Mouse (Mus musculus): ENCODE data around the gene Tlnrd1. TPM values are rescaled to one million over a fixed set of nuclear protein-coding genes. Genes with fewer than 3 reads are reported as not detected.

Gene Tlnrd1
- polyA plus RNA-seq, 1 experiment from 2014 or later = 5.8 TPM

DNA sequence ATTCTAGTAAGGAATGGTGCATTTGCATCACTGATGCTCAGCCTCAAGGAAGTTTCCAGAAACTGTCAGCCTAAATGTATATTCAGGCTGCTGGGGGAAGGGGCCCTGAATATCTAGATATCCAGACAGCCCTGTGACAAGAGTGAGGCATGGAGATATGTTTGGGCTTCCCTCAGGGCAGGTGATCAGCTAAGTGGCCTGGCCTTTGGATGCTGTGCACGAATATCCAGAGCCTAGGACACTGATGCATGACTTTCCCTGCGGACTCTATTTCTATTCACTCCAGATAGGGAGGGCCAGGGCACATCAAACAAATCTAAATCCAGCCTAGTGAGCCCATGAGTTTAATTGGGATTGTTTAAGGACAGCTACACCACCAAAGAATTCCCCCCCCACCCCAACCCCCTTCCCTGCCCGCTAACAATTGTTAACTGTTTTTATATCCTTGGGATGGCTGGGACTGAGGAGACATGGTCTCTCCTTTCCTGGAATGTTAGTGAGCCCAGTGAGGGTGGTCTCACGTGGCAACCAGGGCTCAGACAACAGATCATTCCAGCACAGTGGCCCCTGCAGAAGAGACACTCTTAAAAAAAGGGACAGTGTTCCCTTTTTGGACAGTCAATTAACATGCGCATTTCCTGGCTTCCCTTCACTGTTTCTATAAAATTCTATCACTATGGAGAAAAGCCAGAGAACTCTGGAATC is 14.1 kb downstream of the Tlnrd1 start:
- Histone ChIP-seq H3K4me2 (ENCODE audit: low read depth, low read length) (no peak overlapping the region), H3K4me1 (ENCODE audit: control insufficient read depth, insufficient read depth, low read length) (no peaks in the 10 kb centered on the region), H3K4me3 (ENCODE audit: low read length) (no peak overlapping the region), H3K27ac (ENCODE audit: low read length) (no peak overlapping the region), H3K36me3 (ENCODE audit: control insufficient read depth, insufficient read depth, low read length) (no peaks in the 10 kb centered on the region), H3K9me3 (ENCODE audit: control insufficient read depth, low read length) (no peaks in the 10 kb centered on the region), H3K27me3 (replicated peaks; ENCODE audit: control insufficient read depth, insufficient read depth, low read length) (no peaks in the 10 kb centered on the region), H3K9ac (ENCODE audit: low read depth, low read length) (no peak overlapping the region)
- ATAC-seq = no peak
- WGBS = 38% methylated on average over 5 of the region's 5 CpGs

DNA sequence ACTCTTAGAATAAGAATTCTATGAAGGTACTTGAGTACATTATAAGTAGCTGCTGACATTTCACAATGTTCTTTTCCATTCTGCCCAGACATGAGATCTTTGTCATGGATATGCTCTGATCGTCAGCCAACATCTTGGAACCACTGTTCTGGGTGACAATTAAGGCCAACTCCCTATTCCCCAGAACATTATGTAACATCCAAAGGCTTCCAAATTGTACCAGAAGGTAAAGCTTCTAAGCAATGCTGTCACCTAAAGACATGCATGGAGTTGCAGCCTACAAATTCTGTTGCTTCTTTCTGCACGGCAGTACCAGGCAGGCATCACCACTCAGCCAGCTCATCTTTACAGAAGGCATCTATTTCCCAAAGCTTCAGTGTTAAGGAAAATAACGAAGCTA is 15.9 kb downstream of the Tlnrd1 start:
- Histone ChIP-seq H3K27me3 (replicated peaks; ENCODE audit: control insufficient read depth, insufficient read depth, low read length) (no peaks in the 10 kb centered on the region), H3K4me1 (ENCODE audit: control insufficient read depth, insufficient read depth, low read length) (no peaks in the 10 kb centered on the region), H3K9ac (ENCODE audit: low read depth, low read length) (no peak overlapping the region), H3K4me2 (ENCODE audit: low read depth, low read length) (no peak overlapping the region), H3K36me3 (ENCODE audit: control insufficient read depth, insufficient read depth, low read length) (no peaks in the 10 kb centered on the region), H3K9me3 (ENCODE audit: control insufficient read depth, low read length) (no peaks in the 10 kb centered on the region), H3K4me3 (ENCODE audit: low read length) (no peak overlapping the region), H3K27ac (ENCODE audit: low read length) (no peak overlapping the region)
- WGBS = 90% methylated on average over 3 of the region's 3 CpGs
- no peak for ATAC-seq

DNA sequence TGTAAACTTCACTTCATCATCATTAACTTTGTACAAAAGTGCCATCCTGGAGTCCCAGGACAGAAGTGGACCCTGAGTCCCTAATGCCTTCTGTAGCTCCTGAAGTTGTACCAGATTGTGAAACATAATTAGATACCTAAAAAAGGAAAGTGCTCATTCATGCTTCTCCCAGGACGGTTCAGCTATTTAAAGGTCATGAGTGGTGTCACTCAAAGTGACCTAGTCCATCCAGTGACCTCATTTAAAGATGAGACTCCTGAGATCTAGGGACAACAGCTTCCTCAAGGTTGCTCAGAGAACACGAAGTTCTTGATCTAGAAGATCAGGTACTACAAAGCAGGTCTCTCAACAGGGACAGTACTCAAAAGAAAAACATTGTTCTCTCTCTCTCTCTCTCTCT is 20.6 kb downstream of the Tlnrd1 start:
- Histone ChIP-seq H3K27ac (ENCODE audit: low read length) (no peak overlapping the region), H3K4me3 (ENCODE audit: low read length) (no peak overlapping the region), H3K4me1 (ENCODE audit: control insufficient read depth, insufficient read depth, low read length) (peaks cover 6% of the 10 kb centered on the region; the same call in 1 of the 2 replicates), H3K27me3 (replicated peaks; ENCODE audit: control insufficient read depth, insufficient read depth, low read length) (no peaks in the 10 kb centered on the region), H3K9me3 (ENCODE audit: control insufficient read depth, low read length) (no peaks in the 10 kb centered on the region), H3K9ac (ENCODE audit: low read depth, low read length) (no peak overlapping the region), H3K36me3 (ENCODE audit: control insufficient read depth, insufficient read depth, low read length) (no peaks in the 10 kb centered on the region), H3K4me2 (ENCODE audit: low read depth, low read length) (no peak overlapping the region)
- WGBS = 60% methylated on average over 2 of the region's 2 CpGs
- no peak for ATAC-seq

GRCm38 (mm10) chr7:83859378-83860083 is 24.6 kb downstream of the Tlnrd1 start:
- peak; percentile 76 for ATAC-seq
- Histone ChIP-seq H3K27ac (ENCODE audit: low read length) (0 out of 2 replicates have a peak overlapping the region, but pooled peaks have one; percentile 42), H3K9me3 (ENCODE audit: control insufficient read depth, low read length) (no peaks in the 10 kb centered on the region), H3K4me1 (ENCODE audit: control insufficient read depth, insufficient read depth, low read length) (peaks cover 12% of the 10 kb centered on the region; the same call in 1 of the 2 replicates), H3K27me3 (replicated peaks; ENCODE audit: control insufficient read depth, insufficient read depth, low read length) (no peaks in the 10 kb centered on the region), H3K4me2 (ENCODE audit: low read depth, low read length) (no peak overlapping the region), H3K36me3 (ENCODE audit: control insufficient read depth, insufficient read depth, low read length) (no peaks in the 10 kb centered on the region), H3K9ac (ENCODE audit: low read depth, low read length) (no peak overlapping the region), H3K4me3 (ENCODE audit: low read length) (no peak overlapping the region)
- WGBS = 37% methylated on average over 4 of the region's 4 CpGs

DNA sequence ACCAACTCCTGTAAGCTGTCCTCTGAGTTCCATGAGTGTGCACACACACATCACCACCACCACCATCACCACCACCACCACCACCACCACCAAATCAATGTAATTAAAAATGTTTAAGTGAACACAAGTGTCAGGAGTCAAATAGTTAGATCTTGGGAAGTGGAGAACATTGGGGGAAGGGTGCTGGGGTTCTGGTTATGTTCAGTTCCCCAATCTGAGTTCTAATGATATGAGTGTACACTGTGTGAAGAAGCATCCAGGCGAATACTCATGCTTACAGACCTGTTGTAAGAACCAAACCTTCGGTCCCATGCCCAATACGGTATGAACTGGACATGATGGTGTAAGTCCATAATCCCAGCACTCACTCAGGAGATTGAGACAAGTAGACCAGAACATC is 26.2 kb downstream of the Tlnrd1 start:
- H3K27me3 ChIP-seq (replicated peaks; ENCODE audit: control insufficient read depth, insufficient read depth, low read length) = no peaks in the 10 kb centered on the region
- 91% methylated on average over 3 of the region's 3 CpGs for WGBS
- no peak overlapping the region for H3K9ac ChIP-seq (ENCODE audit: low read depth, low read length)
- H3K27ac ChIP-seq (ENCODE audit: low read length) = no peak overlapping the region
- no peaks in the 10 kb centered on the region for H3K9me3 ChIP-seq (ENCODE audit: control insufficient read depth, low read length)
- H3K4me1 ChIP-seq (ENCODE audit: control insufficient read depth, insufficient read depth, low read length) = peaks cover 14% of the 10 kb centered on the region; the same call in 1 of the 2 replicates
- H3K4me3 ChIP-seq (ENCODE audit: low read length) = no peak overlapping the region
- no peak for ATAC-seq
- no peaks in the 10 kb centered on the region for H3K36me3 ChIP-seq (ENCODE audit: control insufficient read depth, insufficient read depth, low read length)
- no peak overlapping the region for H3K4me2 ChIP-seq (ENCODE audit: low read depth, low read length)

DNA sequence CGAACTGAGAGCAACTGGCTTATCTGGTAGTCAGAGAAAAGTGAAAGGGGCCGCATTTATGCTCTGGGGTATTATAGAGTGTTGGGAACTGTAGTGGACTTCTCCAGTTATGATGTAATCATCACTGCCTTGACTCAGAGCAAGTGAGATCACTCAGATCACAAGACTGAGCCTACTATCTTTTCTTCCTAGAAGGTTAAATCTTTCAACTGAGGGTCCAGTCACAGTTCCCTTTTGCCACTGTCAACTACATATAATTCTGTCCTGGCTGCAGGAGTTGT is 27.0 kb downstream of the Tlnrd1 start:
- Histone ChIP-seq H3K9ac (ENCODE audit: low read depth, low read length) (no peak overlapping the region), H3K9me3 (ENCODE audit: control insufficient read depth, low read length) (no peaks in the 10 kb centered on the region), H3K27me3 (replicated peaks; ENCODE audit: control insufficient read depth, insufficient read depth, low read length) (no peaks in the 10 kb centered on the region), H3K36me3 (ENCODE audit: control insufficient read depth, insufficient read depth, low read length) (no peaks in the 10 kb centered on the region), H3K4me2 (ENCODE audit: low read depth, low read length) (no peak overlapping the region), H3K27ac (ENCODE audit: low read length) (peak overlapping the region; percentile 46), H3K4me3 (ENCODE audit: low read length) (no peak overlapping the region), H3K4me1 (ENCODE audit: control insufficient read depth, insufficient read depth, low read length) (peaks cover 20% of the 10 kb centered on the region; the same call in 1 of the 2 replicates)
- WGBS = 68% methylated on average over 2 of the region's 2 CpGs
- peak; percentile 51 for ATAC-seq

DNA sequence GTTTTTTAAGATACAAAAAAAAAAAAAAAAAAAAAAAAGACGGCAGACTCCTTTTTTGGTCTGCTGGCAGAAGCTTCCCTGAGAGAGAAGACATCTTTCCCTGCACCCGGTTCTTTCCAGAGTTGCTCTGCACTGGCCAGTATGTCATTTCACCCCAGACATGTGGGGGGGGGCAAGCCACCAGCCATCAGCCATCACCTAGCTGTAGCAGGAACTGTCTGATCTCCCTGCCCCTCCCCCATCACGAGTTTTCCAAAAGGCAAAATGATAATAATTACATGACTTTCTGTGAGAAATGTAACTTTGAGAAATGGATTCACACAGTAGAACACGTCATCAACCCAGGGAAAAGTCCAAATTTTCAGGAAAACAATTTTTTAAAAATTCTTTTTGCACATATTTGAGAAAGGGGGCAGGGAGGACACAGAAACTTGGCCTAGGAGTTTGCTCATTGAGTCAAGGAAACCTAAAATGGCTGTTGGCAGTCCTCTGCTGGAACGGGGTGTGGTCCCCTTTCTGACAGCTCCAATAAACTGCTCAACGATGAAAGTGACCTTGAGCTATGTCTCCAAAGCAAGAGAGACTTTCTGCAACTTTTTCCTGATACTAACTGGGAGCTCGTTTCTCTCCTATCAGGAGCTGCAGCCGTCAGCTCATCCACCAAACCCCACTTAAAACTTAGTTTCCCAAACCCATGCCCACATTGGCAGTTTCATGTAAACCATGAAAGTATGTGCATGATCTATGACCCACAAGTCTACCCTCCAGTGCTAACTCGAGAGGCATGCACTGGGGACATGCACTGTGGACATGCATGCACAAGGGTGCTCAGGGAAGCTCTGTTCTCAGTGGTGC is 27.5 kb downstream of the Tlnrd1 start:
- Histone ChIP-seq H3K9me3 (ENCODE audit: control insufficient read depth, low read length) (no peaks in the 10 kb centered on the region), H3K9ac (ENCODE audit: low read depth, low read length) (no peak overlapping the region), H3K4me2 (ENCODE audit: low read depth, low read length) (no peak overlapping the region), H3K4me3 (ENCODE audit: low read length) (no peak overlapping the region), H3K27me3 (replicated peaks; ENCODE audit: control insufficient read depth, insufficient read depth, low read length) (no peaks in the 10 kb centered on the region), H3K4me1 (ENCODE audit: control insufficient read depth, insufficient read depth, low read length) (peaks cover 26% of the 10 kb centered on the region), H3K36me3 (ENCODE audit: control insufficient read depth, insufficient read depth, low read length) (no peaks in the 10 kb centered on the region), H3K27ac (ENCODE audit: low read length) (peak overlapping the region; percentile 46)
- WGBS = 66% methylated on average over 9 of the region's 9 CpGs
- ATAC-seq = peak; percentile 54; the same call in 1 of the 2 replicates

- Histone ChIP-seq H3K36me3 (ENCODE audit: control insufficient read depth, insufficient read depth, low read length) (no peaks in the 10 kb centered on the region), H3K27ac (ENCODE audit: low read length) (no peak overlapping the region), H3K9me3 (ENCODE audit: control insufficient read depth, low read length) (no peaks in the 10 kb centered on the region), H3K4me2 (ENCODE audit: low read depth, low read length) (no peak overlapping the region), H3K9ac (ENCODE audit: low read depth, low read length) (no peak overlapping the region), H3K4me3 (ENCODE audit: low read length) (no peak overlapping the region), H3K27me3 (replicated peaks; ENCODE audit: control insufficient read depth, insufficient read depth, low read length) (no peaks in the 10 kb centered on the region), H3K4me1 (ENCODE audit: control insufficient read depth, insufficient read depth, low read length) (peaks cover 28% of the 10 kb centered on the region)
- ATAC-seq = no peak
- WGBS = 92% methylated on average over 1 of the region's 1 CpGs
Measured at GRCm38 (mm10) chr7:83855203-83855602, 28.9 kb downstream of the Tlnrd1 start.
